Comparison of ENCODE assay signal across 8 mouse cellular contexts in the genomic region with DNA sequence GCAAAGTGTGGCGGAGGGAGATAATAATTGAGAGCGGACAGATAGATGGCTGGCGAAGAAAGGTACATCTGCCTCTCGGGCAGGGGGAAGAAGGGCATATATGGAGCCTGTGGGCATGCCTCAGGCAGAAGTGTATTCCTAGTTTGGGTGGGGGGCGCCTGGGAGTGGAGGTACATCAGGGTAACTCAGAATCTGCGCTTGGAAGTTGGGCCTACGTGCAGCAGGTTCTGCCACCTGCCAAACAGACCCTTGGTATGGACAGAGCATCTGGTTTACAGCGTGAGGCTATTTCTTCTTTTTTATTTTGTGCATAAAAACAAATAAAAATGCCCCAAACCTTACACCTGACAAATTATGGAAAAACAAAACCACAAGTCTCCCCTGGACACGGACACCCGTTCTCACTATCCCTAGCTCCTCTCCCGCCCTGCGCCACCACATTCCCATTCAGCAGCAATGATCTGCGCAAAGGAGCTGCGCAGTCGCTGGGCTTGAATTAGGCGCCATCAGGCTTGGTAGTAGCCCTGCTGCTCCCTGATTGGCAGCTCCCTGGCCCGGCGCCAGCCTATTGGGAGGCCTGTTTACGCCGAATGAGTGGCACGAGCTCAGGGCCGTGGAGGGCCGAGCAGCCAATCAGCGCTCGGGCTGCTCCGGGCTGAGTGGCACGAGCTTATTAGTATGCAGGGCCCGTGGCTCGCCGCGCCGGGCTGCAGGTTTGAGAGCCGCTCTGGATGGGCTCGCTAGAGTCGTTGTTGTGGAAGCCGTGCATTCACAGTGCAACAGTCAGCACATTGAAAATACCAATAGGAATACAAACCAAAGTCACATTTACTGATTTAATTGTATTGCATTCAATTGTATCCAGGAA. TPM values are rescaled to one million over a fixed set of nuclear protein-coding genes. Genes with fewer than 3 reads are reported as not detected.
A peak's percentile ranks its signal among the peaks of the same experiment; 100 is the strongest.
DNase-seq lines count a peak whose midpoint lies in the region; ATAC-seq and TF ChIP-seq lines count a peak whose summit lies in the region.

A gene (plus strand): TSS at position 718 of the 868 bp plus-strand sequence.

- peak; percentile 65 for ATAC-seq in common myeloid progenitor, adult 5-6 weeks (replicated peaks; ENCODE audit: low read depth, poor library complexity, severe bottlenecking)
- ATAC-seq in hindbrain, postnatal 0 days: peak; percentile 94
- peak; percentile 80 for ATAC-seq in megakaryocyte, adult 5-6 weeks (ENCODE audit: poor library complexity, severe bottlenecking)

- H3K36me3 ChIP-seq in hindbrain, postnatal 0 days (ENCODE audit: insufficient read depth, low read length): no peaks in the 10 kb centered on the region

- peak within 1 kb of the TSS; percentile 92 for H3K4me2 ChIP-seq in hindbrain, postnatal 0 days (ENCODE audit: low read depth, low read length)

- 1% methylated on average over 36 of the region's 36 CpGs for WGBS in hindbrain, postnatal 0 days

- intact Hi-C loops in gastrocnemius, adult 2 months (cut with DNase I): no loop called here
- intact Hi-C loops in left cerebral cortex, adult 2 months (cut with DNase I): no loop called here

- peak within 1 kb of the TSS; percentile 100 for H3K9ac ChIP-seq in hindbrain, postnatal 0 days (replicated peaks; ENCODE audit: low read length)

- H3K27ac ChIP-seq in gastrocnemius, adult 2 months: peak within 1 kb of the TSS; percentile 99
- H3K27ac ChIP-seq in hindbrain, postnatal 0 days: peak within 1 kb of the TSS; percentile 98
- H3K27ac ChIP-seq in left cerebral cortex, adult 2 months: peak within 1 kb of the TSS; percentile 95

- peak; percentile 100 for DNase-seq in ZHBTc4 (ENCODE audit: low read depth, low spot score)
- DNase-seq in gastrocnemius, adult 2 months: peak; percentile 100
- DNase-seq in hindbrain, postnatal 0 days (ENCODE audit: low spot score): peak; percentile 100
- DNase-seq in left cerebral cortex, adult 2 months (ENCODE audit: extremely low spot score in 1 of 2, low spot score in 2 of 2): peak; percentile 100
- DNase-seq in right cerebral cortex, adult 2 months (ENCODE audit: low spot score in 2 of 2): peak; percentile 100
- DNase-seq in urinary bladder, postnatal 14 days (ENCODE audit: low spot score): peak; percentile 100

- H3K27me3 ChIP-seq in hindbrain, postnatal 0 days (ENCODE audit: insufficient read depth, low read length): no peaks in the 10 kb centered on the region

- no peaks in the 10 kb centered on the region for H3K9me3 ChIP-seq in hindbrain, postnatal 0 days (ENCODE audit: low read length)

- no peak for TF ChIP-seq CTCF in gastrocnemius, adult 2 months (IDR thresholded peaks at IDR 0.05)
- 0 out of 2 replicates have a peak, but pooled peaks have one; percentile 10 for TF ChIP-seq CTCF in hindbrain, postnatal 0 days (IDR thresholded peaks at IDR 0.05; ENCODE audit: low read depth)
- no peak; the same call in 1 of the 2 replicates for TF ChIP-seq CTCF in left cerebral cortex, adult 2 months (IDR thresholded peaks at IDR 0.05)

- H3K4me3 ChIP-seq in gastrocnemius, adult 2 months: peak within 1 kb of the TSS; percentile 88
- peak within 1 kb of the TSS; percentile 82 for H3K4me3 ChIP-seq in hindbrain, postnatal 0 days (ENCODE audit: low read length)
- H3K4me3 ChIP-seq in left cerebral cortex, adult 2 months: peak within 1 kb of the TSS; percentile 89

- H3K4me1 ChIP-seq in hindbrain, postnatal 0 days (ENCODE audit: insufficient read depth, low read length): peaks cover 28% of the 10 kb centered on the region

RNA-seq across cellular contexts. Expression of the gene that starts here (rescaled TPM):
- 6.1 and 13.2 TPM in 2 replicates for total RNA-seq in common myeloid progenitor, adult 5-6 weeks (2017)
- total RNA-seq in gastrocnemius, adult 2 months (2021): 1 to 10 TPM; 3.5 to 5.3 TPM
- 31.1 and 43.1 TPM in 2 replicates for total RNA-seq in hindbrain, postnatal 0 days (2014; rRNA removed)
- 8.8 and 9.1 TPM in 2 replicates for polyA plus RNA-seq in hindbrain, postnatal 0 days (2015; fragmentation: Nextera tagmentation; extraction: Ambion mirVana)
- total RNA-seq in left cerebral cortex, adult 2 months (2021): 10 to 100 TPM; 20.6 to 21.3 TPM
- total RNA-seq in megakaryocyte, adult 5-6 weeks (2015): 3.1 and 4.4 TPM in 2 replicates
- 1.3 and 1.7 TPM in 2 replicates for total RNA-seq in megakaryocyte, adult 5-6 weeks (2017)

Comparison
In these comparisons a context has a peak if more than half of its experiments do, and no peak if none do; other contexts are left out.
1. Peak in every context shown above with its lines: DNase-seq, ATAC-seq, H3K4me3 ChIP-seq and H3K27ac ChIP-seq.